Mouse (Mus musculus): ENCODE measurements around the gene Pxn. TPM values are rescaled to one million over a fixed set of nuclear protein-coding genes. Genes with fewer than 3 reads are reported as not detected.

Gene Pxn
- total RNA-seq, 2 experiments from 2014 or later, result 58.9 to 64.7 TPM

DNA sequence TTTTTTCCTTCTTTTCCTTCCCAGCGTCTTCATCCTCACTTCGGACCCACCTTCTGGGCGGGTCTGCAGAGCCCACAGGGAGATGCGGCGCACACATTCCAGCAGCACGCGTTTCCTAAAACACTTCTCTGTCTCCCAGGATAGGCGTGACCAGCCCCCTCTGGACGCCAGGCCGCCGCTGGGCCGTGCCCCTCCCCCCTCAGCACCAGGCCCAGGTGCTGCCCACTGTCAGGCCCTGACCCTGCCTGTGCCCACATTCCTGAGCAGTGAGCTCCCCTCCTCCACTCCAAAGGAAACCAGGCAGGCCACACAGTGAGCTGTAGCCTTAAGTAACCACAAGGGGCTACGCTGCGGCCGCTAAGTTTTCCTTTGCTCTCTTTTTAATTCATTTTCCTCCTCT is 17.5 kb downstream of the Pxn start:
- intact Hi-C loops (cut with DNase I), result no loop called here
- DNase-seq, result peak; percentile 60 to 62

DNA sequence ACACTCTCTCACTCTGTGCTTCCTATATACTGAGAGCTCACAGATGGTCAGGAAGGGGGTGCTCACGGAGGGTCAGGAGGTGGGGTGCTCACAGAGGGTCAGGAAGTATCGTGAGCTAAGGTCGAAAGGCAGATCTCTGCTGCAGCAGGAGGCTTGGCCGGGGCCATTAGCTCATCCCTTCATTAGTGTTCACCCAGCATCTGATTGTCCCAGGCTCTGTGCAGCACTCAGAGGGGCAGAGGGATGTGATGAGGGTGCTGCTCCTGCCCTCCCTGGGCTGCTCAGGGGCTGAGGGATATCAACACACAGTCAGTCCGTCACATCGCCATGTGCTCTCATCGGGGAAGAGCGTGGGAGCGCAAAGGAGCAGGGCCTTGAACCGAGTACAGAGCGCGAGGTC is 18.0 kb downstream of the Pxn start:
- intact Hi-C loops (cut with DNase I), result no loop called here
- DNase-seq, result no peak

DNA sequence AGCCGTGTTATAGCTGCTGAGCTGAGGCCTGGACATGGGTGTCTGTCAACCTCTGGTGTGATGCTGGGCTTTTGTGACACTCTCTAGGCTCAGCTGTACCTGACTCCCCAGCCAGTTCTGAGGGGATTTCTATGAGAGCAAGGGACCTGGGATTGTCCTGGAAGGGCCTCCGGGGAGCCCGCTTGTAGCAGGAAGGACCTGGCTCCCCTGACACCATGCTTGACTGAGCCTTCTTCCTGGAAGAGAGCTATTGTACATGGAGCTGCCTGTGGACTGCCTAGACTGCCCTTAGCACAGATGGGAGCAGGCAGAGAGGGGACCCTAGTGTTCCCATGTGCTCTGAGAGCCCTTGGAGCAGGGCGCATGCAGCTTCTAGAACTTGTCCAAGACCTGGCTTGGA is 18.9 kb downstream of the Pxn start:
- intact Hi-C loops (cut with DNase I), result no loop called here
- no peak for DNase-seq

DNA sequence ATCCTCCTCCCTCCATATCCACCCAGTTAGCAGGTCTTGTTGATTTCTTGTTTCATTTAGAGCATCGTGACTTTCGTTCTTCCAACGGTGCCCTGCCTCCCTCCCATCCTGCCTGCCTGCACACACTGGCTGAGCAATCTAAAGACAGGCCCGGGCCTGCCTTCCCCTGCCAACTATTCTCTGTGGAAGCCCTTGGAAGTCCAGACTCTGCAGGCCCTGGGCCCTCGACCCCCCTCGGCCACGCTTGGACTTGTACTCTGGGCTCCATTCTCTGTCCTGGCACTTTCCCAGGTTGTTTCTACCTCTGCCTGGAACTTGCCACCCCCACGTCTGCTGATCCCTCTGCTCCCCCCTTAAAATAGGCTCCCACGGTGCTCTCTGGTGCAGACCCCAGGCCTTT is 19.5 kb downstream of the Pxn start:
- intact Hi-C loops (cut with DNase I), result no loop called here
- no peak for DNase-seq

DNA sequence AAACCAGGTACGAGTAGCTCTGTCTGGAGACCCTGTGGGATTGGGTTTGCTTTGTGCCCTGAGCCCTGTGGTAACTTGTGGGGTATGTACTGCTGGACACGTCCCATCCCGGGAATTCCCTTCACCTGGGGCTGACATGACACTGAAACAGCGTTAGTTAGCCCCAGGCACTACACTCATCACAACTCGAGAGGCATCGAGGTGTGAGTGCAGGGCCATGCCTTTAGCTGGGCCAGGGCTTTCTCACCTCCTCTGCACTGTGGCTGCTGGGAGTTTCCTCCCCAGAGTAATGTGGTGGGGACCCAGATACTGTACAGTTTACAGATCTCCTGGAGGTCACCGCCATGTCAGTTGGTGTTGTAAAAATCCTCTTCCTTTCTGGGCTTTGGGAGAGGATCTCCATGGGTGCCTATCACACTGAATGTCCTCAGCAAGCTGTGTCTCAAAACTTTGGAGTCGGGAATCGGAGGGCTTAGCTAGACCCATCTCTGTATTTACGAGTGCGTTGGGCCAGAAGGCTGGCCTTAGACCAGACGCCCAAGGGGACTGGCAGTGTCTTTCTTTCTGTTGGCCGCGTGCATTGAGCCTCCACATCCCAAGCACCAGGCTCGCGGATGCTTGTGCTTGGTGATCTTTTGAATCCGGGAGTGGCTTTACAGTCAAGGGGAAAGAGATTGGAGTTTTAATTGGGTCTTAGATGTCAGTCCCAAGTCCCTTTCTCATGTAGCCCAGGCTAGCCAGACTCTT is 20.2 kb downstream of the Pxn start:
- no peak for DNase-seq
- intact Hi-C loops (cut with DNase I), result no loop called here

DNA sequence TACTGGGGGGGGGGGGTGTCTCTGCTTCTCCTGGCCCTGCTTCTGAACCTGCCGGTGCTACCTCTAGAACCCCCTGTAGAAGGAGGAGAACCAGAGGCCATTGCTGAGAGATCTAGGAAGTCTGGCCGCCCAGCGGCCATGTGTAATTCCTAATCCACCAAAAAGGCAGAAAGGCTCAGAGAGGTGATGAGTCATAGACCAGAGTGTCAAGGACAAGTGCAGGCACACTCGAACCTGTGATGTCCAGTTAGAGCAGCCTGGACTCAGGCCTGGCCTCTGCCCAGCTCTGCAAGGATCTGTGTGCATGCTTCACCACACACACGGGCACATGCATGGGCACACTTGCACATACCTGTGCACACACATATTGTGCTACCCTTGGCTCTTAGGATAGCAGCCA is 21.7 kb downstream of the Pxn start:
- intact Hi-C loops (cut with DNase I), result no loop called here
- DNase-seq, result no peak

DNA sequence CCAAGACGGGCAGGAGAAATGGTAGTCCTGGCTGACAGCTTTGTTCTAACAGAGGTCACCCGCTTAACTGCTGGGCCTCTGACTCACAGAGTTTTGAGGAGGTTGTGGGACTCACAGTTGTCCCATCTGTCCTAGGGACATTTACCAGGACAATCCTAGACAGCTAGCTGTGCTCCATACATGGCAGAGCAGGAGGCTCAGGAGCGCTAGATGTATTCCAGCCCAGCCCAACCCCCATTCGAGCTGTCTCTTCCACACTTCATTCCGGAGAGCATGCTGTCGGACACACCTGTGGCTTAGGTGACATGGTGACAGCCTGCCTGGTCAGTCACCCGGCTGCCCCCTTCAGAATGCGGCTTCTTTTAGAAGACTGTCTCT is 22.9 kb downstream of the Pxn start:
- intact Hi-C loops (cut with DNase I), result no loop called here
- DNase-seq, result no peak

DNA sequence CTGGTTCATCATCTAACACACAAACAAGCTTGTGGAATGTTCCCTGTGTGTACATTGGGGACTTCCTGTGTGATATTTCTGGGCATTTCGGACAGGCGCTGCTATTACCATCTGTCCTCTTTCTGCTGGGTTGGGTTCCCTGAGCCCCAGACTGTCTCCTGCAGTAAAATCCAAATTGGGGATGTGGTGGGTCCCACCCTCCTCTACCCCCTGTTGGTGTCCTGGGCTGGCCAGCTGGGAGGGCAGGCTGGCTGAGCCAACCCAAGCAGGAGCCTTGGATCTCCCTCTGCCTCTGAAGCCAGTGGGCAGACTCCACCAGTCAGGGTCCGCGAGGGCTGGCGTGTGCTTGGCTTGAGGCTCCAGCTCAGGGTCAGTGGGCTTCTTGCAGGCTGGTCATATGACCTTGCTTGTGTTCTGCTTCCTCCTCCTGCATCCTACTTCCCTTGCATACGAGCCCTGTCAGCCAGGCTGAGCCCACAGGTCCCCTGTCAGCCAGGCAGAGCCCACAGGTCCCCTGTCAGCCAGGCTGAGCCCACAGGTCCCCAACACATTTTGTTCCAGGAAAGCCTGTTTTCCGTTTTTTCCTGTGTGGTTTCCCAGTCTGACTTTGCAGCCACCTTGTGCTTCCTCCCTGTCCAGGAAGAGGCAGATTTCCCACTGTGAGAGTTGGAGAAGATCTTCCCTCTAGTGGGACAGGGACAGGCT is 23.4 kb downstream of the Pxn start:
- DNase-seq, result peak in 1 of 2 experiments; percentile 47
- intact Hi-C loops (cut with DNase I), result no loop called here

DNA sequence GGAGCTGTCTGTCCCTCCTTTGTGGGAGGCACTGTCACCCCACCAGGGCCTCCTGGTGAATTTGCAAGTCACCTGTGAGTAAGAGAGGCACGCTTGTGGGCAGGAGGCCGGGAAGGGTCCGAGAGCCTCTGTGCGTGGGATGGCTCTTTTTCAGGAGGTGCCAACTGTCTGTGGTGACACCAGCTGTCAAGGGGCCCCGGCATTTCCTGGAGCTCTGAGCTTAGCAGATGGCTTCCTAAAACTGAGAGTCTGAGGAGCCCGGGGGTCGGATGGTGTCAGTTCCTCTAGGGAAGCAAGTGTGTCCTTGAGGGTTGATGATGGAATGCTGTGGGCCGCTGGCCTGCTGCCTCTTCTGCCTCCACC is 24.0 kb downstream of the Pxn start:
- intact Hi-C loops (cut with DNase I), result no loop called here

DNA sequence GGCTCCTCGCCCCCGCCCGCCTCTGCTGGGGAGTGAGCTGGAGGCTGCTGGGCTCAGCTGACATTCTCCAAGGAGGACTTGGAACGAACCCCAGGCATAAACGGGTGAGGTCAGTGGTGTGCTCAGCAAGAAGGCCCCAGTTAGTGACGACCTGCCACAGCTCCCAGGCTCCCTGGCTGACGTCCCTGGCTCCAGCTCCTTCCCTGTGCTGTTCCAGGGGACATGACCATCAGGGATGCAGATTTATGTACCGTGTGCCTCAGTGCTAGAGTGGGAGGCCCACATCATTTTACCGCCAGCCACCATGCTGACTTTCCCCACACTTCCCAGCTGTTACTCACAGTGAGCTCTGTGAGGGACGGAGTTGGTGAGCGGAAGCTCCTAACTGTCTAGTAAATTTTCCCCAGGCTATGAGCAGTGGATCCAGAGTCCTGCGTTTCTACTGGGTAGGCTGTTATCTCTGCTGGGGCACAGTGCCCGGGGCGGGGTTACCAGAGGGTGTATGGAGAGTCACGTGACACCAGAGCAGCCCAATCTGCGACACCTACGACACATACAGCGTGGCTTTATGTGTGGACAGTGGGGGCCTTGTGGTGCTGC is 25.3 kb downstream of the Pxn start:
- intact Hi-C loops (cut with DNase I), result no loop called here
- DNase-seq, result peak; percentile 92 to 94

More for the DNA sequence above, 24.0 kb downstream of the Pxn start:
- peak in 1 of 2 experiments; percentile 54 for DNase-seq

DNA sequence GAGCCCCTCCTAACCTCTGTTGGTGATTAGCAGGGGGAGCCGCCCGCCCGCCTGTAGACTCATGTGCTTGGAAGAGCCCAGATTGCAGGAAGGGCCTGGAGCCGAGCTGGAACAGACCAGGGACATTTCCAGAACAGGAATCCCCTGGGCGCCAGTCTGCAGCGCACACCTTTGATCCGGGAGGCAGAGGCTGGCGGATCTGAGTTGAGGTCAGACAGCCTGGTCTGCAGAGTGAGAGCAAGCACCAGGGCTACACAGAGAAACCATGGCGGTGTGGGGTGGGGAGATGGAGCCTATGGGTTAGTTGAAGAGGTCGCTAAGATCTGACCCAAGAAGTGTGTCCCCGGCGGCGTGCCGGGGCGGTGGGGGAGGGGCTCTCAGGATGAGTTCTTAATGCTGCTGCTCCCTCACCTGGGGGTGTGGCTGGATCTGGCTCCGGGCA is 27.8 kb downstream of the Pxn start:
- intact Hi-C loops (cut with DNase I), result no loop called here
- peak; percentile 67 to 69 for DNase-seq

DNA sequence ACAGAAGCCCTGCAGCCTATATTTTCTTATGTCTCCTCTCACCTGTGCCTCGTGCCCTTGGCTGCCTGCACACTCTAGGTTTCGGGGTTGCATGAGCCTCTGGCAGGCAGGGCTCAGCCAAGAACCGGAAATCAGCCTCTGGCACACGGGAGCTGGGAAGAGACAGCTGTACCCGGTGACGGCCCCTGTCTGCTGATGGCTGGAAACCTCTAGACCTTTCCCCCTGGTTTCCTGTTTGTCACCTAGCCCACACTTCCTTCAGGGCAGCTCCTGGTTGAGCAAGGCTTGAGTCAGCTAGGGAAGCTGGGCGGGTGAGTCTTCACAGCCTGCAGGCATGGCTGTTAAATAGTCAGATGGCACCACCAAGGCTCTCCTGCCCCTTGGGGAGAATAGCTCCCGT is 28.4 kb downstream of the Pxn start:
- intact Hi-C loops (cut with DNase I), result no loop called here
- DNase-seq, result peak in 1 of 2 experiments; percentile 52

DNA sequence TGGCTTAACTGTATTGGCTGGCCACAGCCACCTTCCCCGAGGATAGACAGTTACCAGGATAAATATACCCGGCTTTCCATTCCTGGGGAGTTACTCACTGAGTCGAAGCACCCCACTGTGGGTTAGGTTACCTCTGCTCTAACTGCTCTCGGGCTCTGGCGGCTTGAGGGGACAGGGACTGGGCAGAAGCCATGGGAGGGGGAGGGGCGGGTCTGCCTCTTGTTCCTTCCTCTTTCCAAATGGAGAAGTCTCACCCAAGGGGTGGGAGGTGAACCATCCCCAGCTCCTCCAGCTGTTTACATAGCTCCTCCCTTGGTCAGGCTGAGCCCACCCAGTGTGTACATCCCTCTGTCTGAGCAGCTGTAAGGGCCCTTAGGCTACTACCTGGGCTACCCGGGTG is 29.2 kb downstream of the Pxn start:
- no peak for DNase-seq
- intact Hi-C loops (cut with DNase I), result no loop called here

DNA sequence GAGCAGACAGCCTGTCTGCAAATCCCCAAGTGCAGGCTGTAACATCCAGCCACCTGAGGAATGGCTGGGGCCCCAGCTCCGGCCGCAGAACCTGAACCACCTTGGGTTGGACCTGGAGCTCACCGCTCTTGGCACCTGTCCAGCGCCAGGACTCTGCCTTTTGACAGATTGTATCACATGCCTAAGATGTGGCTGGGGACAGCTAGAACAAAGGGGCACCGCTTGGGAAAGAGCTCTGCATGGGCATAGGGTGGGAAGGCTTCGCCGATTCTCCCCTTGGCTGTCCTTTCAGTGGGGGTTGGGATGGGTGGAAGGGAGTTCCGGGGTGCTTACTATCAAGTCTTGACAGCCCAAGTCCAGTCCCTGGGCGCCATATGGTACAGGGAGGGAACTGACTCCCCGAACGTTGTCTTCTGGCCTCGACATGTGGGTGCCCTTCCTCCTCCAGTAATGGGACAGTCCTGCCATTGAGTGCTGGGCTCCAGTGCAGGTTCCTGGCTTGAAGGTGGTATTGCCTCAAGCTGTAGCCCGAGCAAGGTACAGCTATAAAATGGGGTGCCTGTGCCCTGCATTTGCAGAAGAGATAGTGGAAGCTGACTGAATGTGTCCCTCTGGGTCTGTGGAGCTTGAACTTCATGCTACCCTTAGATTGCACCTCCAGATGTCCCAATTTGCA is 31.7 kb downstream of the Pxn start:
- DNase-seq, result no peak
- intact Hi-C loops (cut with DNase I), result loop anchor here (1.0 kb wide), 1 partner anchor 32 kb away; the partner anchor contains the start of gene Pxn

DNA sequence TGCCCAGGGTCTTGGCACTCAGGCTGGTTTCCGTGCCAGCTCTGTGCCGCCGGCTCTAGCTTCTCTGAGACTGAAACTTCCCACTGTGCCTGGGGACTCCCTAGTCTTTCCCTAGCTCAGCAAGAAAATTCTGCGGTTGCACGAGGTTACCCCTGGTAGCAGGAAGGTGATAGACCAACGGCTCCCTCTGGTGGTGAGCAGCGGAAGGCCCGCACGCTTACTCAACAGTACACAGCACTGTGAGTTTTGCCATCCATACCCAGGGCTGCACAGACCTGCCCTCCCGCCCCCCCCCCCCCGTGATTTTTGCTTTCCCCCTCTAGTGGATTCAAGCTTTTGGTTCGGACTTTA is 32.2 kb downstream of the Pxn start:
- intact Hi-C loops (cut with DNase I), result loop anchor here (1.0 kb wide), 1 partner anchor 32 kb away; the partner anchor contains the start of gene Pxn

DNA sequence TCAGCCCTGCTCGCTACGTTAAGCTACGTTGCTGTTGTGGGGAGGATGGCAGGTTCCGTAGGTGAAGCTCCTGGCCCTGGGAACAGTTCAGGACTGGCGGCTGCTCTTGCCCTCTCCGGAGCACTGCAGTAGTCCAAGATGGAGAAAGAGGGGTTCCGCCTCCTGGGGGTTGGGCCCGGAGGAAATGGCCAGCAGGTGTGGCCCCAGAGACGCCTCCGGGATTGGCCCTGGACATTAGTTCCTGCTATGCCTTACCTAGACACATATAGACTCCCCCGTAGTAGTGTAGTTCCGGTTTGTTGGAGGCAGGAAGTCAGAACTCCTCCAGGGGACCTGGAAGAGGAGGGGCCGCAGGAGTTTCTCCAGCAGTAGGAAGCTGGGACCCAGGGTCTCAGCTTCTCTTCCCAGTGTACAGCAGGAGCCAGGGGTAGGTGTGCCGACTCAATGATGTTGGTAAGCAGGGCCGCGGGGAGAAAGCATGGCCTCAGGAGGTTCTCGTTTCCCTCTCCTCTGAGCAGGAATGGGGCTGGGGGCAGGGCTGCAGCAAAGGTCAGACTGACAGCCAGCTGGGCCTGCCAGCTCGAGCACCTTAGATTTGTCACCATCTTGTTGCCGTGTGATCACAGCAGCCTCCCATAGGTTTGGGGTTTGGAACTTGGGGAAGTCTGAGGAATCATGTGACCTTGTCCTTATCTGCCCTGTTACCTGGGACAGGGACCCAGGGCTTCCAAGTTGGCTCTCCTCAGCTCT is 36.3 kb downstream of the Pxn start:
- intact Hi-C loops (cut with DNase I), result no loop called here

More for the DNA sequence above, 32.2 kb downstream of the Pxn start:
- DNase-seq, result peak; percentile 94 to 97

DNA sequence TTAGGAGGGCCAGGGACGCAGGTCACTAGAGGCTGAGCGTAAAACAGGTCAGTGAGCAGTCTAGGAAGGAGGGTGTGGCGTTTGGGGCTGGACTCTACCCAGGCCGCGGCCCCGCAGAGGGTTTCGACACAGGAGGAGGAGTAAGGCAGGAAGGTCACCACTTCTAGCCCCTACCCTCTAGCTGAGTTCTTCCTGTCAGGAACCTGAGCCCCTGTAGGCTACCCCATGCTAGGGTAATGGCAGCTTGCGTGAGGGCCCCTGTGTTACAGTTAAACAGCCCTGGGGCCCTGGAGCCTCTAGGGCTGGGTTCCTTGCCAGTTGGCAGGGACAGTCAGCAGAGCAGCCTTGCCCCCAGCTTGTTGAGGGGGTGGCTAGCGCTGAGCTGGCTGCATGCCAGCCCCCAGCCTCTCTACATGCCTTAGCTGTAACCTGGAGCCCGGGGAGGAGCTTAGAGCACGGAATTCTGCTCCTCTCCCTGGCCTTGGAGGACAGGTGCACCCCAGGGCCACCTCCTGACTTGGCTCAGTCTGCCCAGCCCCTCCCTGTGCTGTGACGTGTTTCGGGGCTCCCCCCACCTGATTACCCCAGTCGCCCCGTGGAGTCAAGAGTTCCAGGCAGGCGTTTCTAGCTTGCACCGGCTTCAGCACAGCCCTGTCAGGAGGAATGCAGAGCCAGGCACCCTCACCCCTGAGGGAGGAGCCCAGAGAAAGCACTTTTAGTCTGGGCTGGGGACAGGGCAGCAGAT is 37.2 kb downstream of the Pxn start:
- peak; percentile 70 to 81 for DNase-seq
- intact Hi-C loops (cut with DNase I), result no loop called here

More for the DNA sequence above, 36.3 kb downstream of the Pxn start:
- DNase-seq, result no peak

DNA sequence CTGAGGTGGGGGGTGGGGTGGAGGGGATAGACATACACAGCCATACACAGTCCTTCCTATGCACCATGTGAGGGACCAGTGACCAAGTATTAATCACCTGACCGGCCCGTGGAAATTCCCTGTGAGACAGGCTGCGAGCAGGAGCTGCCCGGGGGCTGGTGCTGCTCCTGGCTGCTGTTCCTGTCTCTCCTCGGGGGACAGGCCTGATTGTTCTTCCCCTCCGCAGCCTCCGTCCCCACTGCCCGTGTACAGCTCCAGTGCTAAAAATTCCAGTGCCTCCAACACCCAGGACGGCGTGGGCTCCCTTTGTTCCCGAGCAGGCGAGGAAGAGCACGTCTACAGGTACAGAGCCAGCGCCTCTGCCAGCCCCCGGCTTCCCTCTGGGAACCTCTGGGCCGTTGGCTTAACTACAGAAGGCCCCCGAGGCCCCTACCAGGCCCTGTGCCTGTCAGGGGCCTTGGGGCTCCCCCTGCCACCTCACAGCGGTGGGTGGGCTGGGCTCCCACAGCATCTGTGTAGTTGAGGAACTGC is 38.2 kb downstream of the Pxn start:
- DNase-seq, result no peak
- intact Hi-C loops (cut with DNase I), result no loop called here

DNA sequence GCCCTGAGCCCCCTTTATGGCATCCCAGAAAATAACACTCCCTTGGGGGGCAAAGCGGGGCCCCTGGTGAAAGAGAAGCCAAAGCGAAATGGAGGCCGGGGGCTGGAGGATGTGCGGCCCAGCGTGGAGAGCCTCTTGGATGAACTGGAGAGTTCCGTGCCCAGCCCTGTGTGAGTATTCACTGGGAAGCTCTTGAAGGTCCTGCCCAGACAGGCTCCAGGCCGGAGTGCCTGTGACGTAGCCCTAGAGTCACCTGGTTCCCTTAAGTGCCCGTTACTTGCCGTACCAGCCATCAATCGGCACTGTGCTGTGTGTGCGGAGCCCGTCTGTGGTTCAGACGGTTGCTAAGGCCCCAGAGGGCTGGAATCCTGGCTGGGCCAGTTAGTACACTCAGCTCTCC is 39.2 kb downstream of the Pxn start:
- intact Hi-C loops (cut with DNase I), result no loop called here
- DNase-seq, result no peak

DNA sequence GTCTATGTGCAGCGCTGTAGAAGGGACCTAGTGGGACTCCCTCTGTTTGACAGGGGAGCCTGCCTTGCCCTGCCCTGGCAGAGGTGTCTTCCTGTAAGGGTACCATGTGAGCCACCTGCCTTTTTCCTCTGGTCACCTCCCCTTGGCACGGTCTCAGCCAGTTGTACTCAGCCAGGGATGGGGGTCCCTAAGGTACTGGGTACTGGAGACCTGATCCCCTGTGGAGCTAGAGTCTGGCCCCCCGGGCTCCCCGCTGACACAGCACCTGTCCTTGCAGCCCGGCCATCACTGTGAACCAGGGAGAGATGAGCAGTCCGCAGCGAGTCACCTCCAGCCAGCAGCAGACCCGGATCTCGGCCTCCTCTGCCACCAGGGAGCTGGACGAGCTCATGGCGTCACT is 40.1 kb downstream of the Pxn start:
- no peak for DNase-seq
- intact Hi-C loops (cut with DNase I), result no loop called here
